Mouse (Mus musculus): ENCODE data around the gene Dhx16. TPM values are rescaled to one million over a fixed set of nuclear protein-coding genes. Genes with fewer than 3 reads are reported as not detected.
"Not testable (repeated sequence)": the region's sequence is repeated elsewhere in the genome, so short reads cannot be mapped to it uniquely, and the experiment has no call there.

Dhx16 gene
- polyA plus RNA-seq, 1 experiment from 2014 or later: 38.3 TPM

GRCm38 (mm10) chr17:35923281-35923680 lies 43.7 kb downstream of the Dhx16 start:
- Histone ChIP-seq H3K27ac (ENCODE audit: low read length) (no peak overlapping the region), H3K27me3 (replicated peaks; ENCODE audit: control insufficient read depth, insufficient read depth, low read length) (no peaks in the 10 kb centered on the region), H3K9me3 (ENCODE audit: control insufficient read depth, low read length) (no peaks in the 10 kb centered on the region), H3K4me1 (ENCODE audit: control insufficient read depth, insufficient read depth, low read length) (peaks cover 28% of the 10 kb centered on the region), H3K4me3 (ENCODE audit: low read length) (no peak overlapping the region), H3K36me3 (ENCODE audit: control insufficient read depth, insufficient read depth, low read length) (peaks cover 29% of the 10 kb centered on the region; the same call in 1 of the 2 replicates), H3K9ac (ENCODE audit: low read depth, low read length) (no peak overlapping the region), H3K4me2 (ENCODE audit: low read depth, low read length) (no peak overlapping the region)
- 90% methylated on average over 4 of the region's 4 CpGs for WGBS
- ATAC-seq: no peak

GRCm38 (mm10) chr17:35927471-35927870 lies 47.9 kb downstream of the Dhx16 start:
- 51% methylated on average over 1 of the region's 1 CpGs for WGBS
- H3K36me3 ChIP-seq (ENCODE audit: control insufficient read depth, insufficient read depth, low read length): peaks cover 42% of the 10 kb centered on the region; the same call in 1 of the 2 replicates

GRCm38 (mm10) chr17:35929534-35929933 lies 49.9 kb downstream of the Dhx16 start:
- ATAC-seq: no peak
- no peaks in the 10 kb centered on the region for H3K27me3 ChIP-seq (replicated peaks; ENCODE audit: control insufficient read depth, insufficient read depth, low read length)
- no peak overlapping the region for H3K4me3 ChIP-seq (ENCODE audit: low read length)
- 98% methylated on average over 2 of the region's 2 CpGs for WGBS
- H3K27ac ChIP-seq (ENCODE audit: low read length): no peak overlapping the region
- 0 out of 2 replicates have a peak, but pooled peaks cover 3% of the 10 kb centered on the region for H3K4me1 ChIP-seq (ENCODE audit: control insufficient read depth, insufficient read depth, low read length)
- H3K9me3 ChIP-seq (ENCODE audit: control insufficient read depth, low read length): no peaks in the 10 kb centered on the region
- H3K9ac ChIP-seq (ENCODE audit: low read depth, low read length): no peak overlapping the region
- H3K4me2 ChIP-seq (ENCODE audit: low read depth, low read length): no peak overlapping the region
- H3K36me3 ChIP-seq (ENCODE audit: control insufficient read depth, insufficient read depth, low read length): peaks cover 36% of the 10 kb centered on the region; the same call in 1 of the 2 replicates

More at GRCm38 (mm10) chr17:35927471-35927870, 47.9 kb downstream of the Dhx16 start:
- Histone ChIP-seq H3K4me2 (ENCODE audit: low read depth, low read length) (no peak overlapping the region), H3K4me1 (ENCODE audit: control insufficient read depth, insufficient read depth, low read length) (0 out of 2 replicates have a peak, but pooled peaks cover 3% of the 10 kb centered on the region), H3K9me3 (ENCODE audit: control insufficient read depth, low read length) (no peaks in the 10 kb centered on the region), H3K27ac (ENCODE audit: low read length) (no peak overlapping the region), H3K4me3 (ENCODE audit: low read length) (no peak overlapping the region), H3K27me3 (replicated peaks; ENCODE audit: control insufficient read depth, insufficient read depth, low read length) (no peaks in the 10 kb centered on the region), H3K9ac (ENCODE audit: low read depth, low read length) (no peak overlapping the region)
- peak; percentile 48 for ATAC-seq

- H3K36me3 ChIP-seq (ENCODE audit: control insufficient read depth, insufficient read depth, low read length): peaks cover 30% of the 10 kb centered on the region; the same call in 1 of the 2 replicates
- H3K4me2 ChIP-seq (ENCODE audit: low read depth, low read length): no peak overlapping the region
- no peak for ATAC-seq
- H3K27me3 ChIP-seq (replicated peaks; ENCODE audit: control insufficient read depth, insufficient read depth, low read length): no peaks in the 10 kb centered on the region
- H3K4me1 ChIP-seq (ENCODE audit: control insufficient read depth, insufficient read depth, low read length): 0 out of 2 replicates have a peak, but pooled peaks cover 3% of the 10 kb centered on the region
- H3K4me3 ChIP-seq (ENCODE audit: low read length): no peak overlapping the region
- no peak overlapping the region for H3K9ac ChIP-seq (ENCODE audit: low read depth, low read length)
- H3K9me3 ChIP-seq (ENCODE audit: control insufficient read depth, low read length): no peaks in the 10 kb centered on the region
- WGBS: 91% methylated on average over 12 of the region's 12 CpGs
- no peak overlapping the region for H3K27ac ChIP-seq (ENCODE audit: low read length)
Observed at GRCm38 (mm10) chr17:35930627-35931026, 51.0 kb downstream of the Dhx16 start.

- H3K4me1 ChIP-seq (ENCODE audit: control insufficient read depth, insufficient read depth, low read length): no peaks in the 10 kb centered on the region
- peaks cover 19% of the 10 kb centered on the region; the same call in 1 of the 2 replicates for H3K36me3 ChIP-seq (ENCODE audit: control insufficient read depth, insufficient read depth, low read length)
- no peak overlapping the region for H3K9ac ChIP-seq (ENCODE audit: low read depth, low read length)
- ATAC-seq: no peak
- H3K27me3 ChIP-seq (replicated peaks; ENCODE audit: control insufficient read depth, insufficient read depth, low read length): no peaks in the 10 kb centered on the region
- WGBS: 88% methylated on average over 4 of the region's 4 CpGs
- H3K4me2 ChIP-seq (ENCODE audit: low read depth, low read length): no peak overlapping the region
- H3K9me3 ChIP-seq (ENCODE audit: control insufficient read depth, low read length): no peaks in the 10 kb centered on the region
- no peak overlapping the region for H3K27ac ChIP-seq (ENCODE audit: low read length)
- no peak overlapping the region for H3K4me3 ChIP-seq (ENCODE audit: low read length)
Observed at GRCm38 (mm10) chr17:35932608-35933007, 53.0 kb downstream of the Dhx16 start.

- H3K9ac ChIP-seq (ENCODE audit: low read depth, low read length); H3K4me1 ChIP-seq (ENCODE audit: control insufficient read depth, insufficient read depth, low read length); H3K4me2 ChIP-seq (ENCODE audit: low read depth, low read length); H3K27ac ChIP-seq (ENCODE audit: low read length); ATAC-seq; H3K4me3 ChIP-seq (ENCODE audit: low read length); H3K36me3 ChIP-seq (ENCODE audit: control insufficient read depth, insufficient read depth, low read length); H3K27me3 ChIP-seq (replicated peaks; ENCODE audit: control insufficient read depth, insufficient read depth, low read length); H3K9me3 ChIP-seq (ENCODE audit: control insufficient read depth, low read length): not testable (repeated sequence)
- 88% methylated on average over 14 of the region's 14 CpGs for WGBS
Observed at GRCm38 (mm10) chr17:35935763-35936162, 56.1 kb downstream of the Dhx16 start.

GRCm38 (mm10) chr17:35937700-35938348 lies 58.2 kb downstream of the Dhx16 start:
- H3K4me3 ChIP-seq (ENCODE audit: low read length): no peak overlapping the region
- no peak overlapping the region for H3K9ac ChIP-seq (ENCODE audit: low read depth, low read length)
- H3K9me3 ChIP-seq (ENCODE audit: control insufficient read depth, low read length): no peaks in the 10 kb centered on the region
- no peaks in the 10 kb centered on the region for H3K4me1 ChIP-seq (ENCODE audit: control insufficient read depth, insufficient read depth, low read length)
- WGBS: 40% methylated on average over 2 of the region's 2 CpGs
- no peak overlapping the region for H3K27ac ChIP-seq (ENCODE audit: low read length)
- H3K4me2 ChIP-seq (ENCODE audit: low read depth, low read length): no peak overlapping the region
- ATAC-seq: peak; percentile 46; the same call in 1 of the 2 replicates
- no peaks in the 10 kb centered on the region for H3K36me3 ChIP-seq (ENCODE audit: control insufficient read depth, insufficient read depth, low read length)
- H3K27me3 ChIP-seq (replicated peaks; ENCODE audit: control insufficient read depth, insufficient read depth, low read length): no peaks in the 10 kb centered on the region

- Histone ChIP-seq H3K27me3 (replicated peaks; ENCODE audit: control insufficient read depth, insufficient read depth, low read length) (no peaks in the 10 kb centered on the region), H3K4me3 (ENCODE audit: low read length) (no peak overlapping the region), H3K36me3 (ENCODE audit: control insufficient read depth, insufficient read depth, low read length) (no peaks in the 10 kb centered on the region), H3K9ac (ENCODE audit: low read depth, low read length) (no peak overlapping the region), H3K4me1 (ENCODE audit: control insufficient read depth, insufficient read depth, low read length) (no peaks in the 10 kb centered on the region), H3K27ac (ENCODE audit: low read length) (no peak overlapping the region), H3K9me3 (ENCODE audit: control insufficient read depth, low read length) (no peaks in the 10 kb centered on the region), H3K4me2 (ENCODE audit: low read depth, low read length) (no peak overlapping the region)
- WGBS: 49% methylated on average over 2 of the region's 2 CpGs
- ATAC-seq: no peak
Observed at GRCm38 (mm10) chr17:35939108-35939507, 59.5 kb downstream of the Dhx16 start.

- no peak overlapping the region for H3K27ac ChIP-seq (ENCODE audit: low read length)
- ATAC-seq: no peak
- no peaks in the 10 kb centered on the region for H3K9me3 ChIP-seq (ENCODE audit: control insufficient read depth, low read length)
- WGBS: 58% methylated on average over 1 of the region's 1 CpGs
- H3K4me3 ChIP-seq (ENCODE audit: low read length): no peak overlapping the region
- no peak overlapping the region for H3K4me2 ChIP-seq (ENCODE audit: low read depth, low read length)
- no peaks in the 10 kb centered on the region for H3K36me3 ChIP-seq (ENCODE audit: control insufficient read depth, insufficient read depth, low read length)
- H3K4me1 ChIP-seq (ENCODE audit: control insufficient read depth, insufficient read depth, low read length): no peaks in the 10 kb centered on the region
- no peak overlapping the region for H3K9ac ChIP-seq (ENCODE audit: low read depth, low read length)
- H3K27me3 ChIP-seq (replicated peaks; ENCODE audit: control insufficient read depth, insufficient read depth, low read length): no peaks in the 10 kb centered on the region
Observed at GRCm38 (mm10) chr17:35939941-35940340, 60.3 kb downstream of the Dhx16 start.
